In the genomic region with DNA sequence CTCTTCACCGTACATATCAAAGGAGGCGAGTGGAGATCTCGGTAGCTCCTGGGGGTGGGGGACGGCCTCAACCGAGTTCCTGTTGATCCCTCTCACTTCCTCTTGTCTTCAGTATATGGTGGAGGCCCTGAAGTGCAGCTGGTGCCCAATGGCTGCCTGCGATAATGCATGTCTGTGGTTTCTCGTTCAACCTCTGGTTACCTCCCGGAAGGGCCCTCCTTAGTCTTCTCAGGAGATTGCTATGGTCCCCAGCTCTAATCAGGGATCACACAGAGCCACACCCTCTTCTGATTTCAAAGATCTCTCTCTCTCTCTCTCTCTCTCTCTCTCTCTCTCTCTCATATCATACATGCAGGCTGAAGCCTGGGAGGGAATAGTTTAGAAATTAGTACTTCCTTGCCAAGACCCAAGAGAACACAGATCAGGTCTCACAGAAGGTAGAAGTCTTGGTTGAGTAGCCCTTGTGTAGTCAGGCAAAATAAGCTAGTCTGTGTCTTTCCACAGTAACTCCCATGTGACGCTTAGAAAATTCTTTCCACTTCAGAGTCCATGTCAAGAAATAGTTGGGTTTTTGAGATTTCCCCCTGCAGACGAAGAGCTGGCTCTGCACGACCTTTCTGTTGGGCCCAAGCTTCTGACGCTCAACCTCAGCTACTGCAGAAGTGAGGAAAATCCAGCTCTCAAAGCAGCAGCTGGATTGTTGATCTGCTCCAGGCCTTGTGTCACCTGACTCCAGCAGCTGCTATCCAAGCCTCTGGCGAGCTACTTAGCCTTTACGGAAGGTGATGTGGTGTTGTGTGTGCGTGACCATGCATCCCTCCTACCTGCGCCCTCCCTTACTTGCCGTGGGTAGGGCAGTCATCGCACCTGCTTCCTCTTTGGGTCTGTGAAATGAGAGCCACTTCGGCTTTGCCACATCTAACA, we compare ENCODE assay signal across 8 mouse cellular contexts. TPM values are rescaled to one million over a fixed set of nuclear protein-coding genes. Genes with fewer than 3 reads are reported as not detected.
DNase-seq lines count a peak whose midpoint lies in the region; TF ChIP-seq lines count a peak whose summit lies in the region.

No protein-coding gene starts in this region.

- H3K4me1 ChIP-seq in bone marrow, adult 2 months (ENCODE audit: control insufficient read depth, insufficient read depth, low read length) = peaks cover 8% of the 10 kb centered on the region
- peaks cover 15% of the 10 kb centered on the region; the same call in 1 of the 2 replicates for H3K4me1 ChIP-seq in forebrain, embryonic 10.5 days

- no peak for TF ChIP-seq POLR2A in bone marrow, adult 2 months (IDR thresholded peaks at IDR 0.05; ENCODE audit: borderline replicate concordance, control insufficient read depth, low read depth, low read length)

- H3K27ac ChIP-seq in gastrocnemius, adult 2 months = peak overlapping the region; percentile 87
- peak overlapping the region; percentile 95 for H3K27ac ChIP-seq in bone marrow, adult 2 months (ENCODE audit: control insufficient read depth, insufficient read depth, low read depth, low read length, poor library complexity)
- no peak overlapping the region for H3K27ac ChIP-seq in forebrain, embryonic 10.5 days

- no peaks in the 10 kb centered on the region for H3K9me3 ChIP-seq in forebrain, embryonic 10.5 days

- DNase-seq in gastrocnemius, adult 2 months = peak; percentile 35
- DNase-seq in gastrocnemius, postnatal 36 days = no peak
- peak; percentile 67 for DNase-seq in liver
- peak; percentile 50 for DNase-seq in spleen, adult 12 weeks (ENCODE audit: low spot score)
- DNase-seq in forebrain, embryonic 10.5 days (ENCODE audit: extremely low spot score, low spot score) = no peak
- no peak for DNase-seq in layer of hippocampus, postnatal 36 days
- no peak for DNase-seq in left cerebral cortex, postnatal 14 days (ENCODE audit: low spot score in 2 of 2)

- no peak for TF ChIP-seq CTCF in gastrocnemius, adult 2 months (IDR thresholded peaks at IDR 0.05)
- TF ChIP-seq CTCF in bone marrow, adult 2 months (IDR thresholded peaks at IDR 0.05; ENCODE audit: control insufficient read depth, insufficient read depth, low read length) = no peak

- no peaks in the 10 kb centered on the region for H3K27me3 ChIP-seq in forebrain, embryonic 10.5 days (ENCODE audit: poor library complexity, severe bottlenecking)

- intact Hi-C loops in gastrocnemius, adult 2 months (cut with DNase I) = no loop called here
- intact Hi-C loops in gastrocnemius, postnatal 36 days (cut with DNase I) = loop anchor here (5.0 kb wide), 2 partner anchors 76 to 121 kb away; no protein-coding TSS in a partner anchor
- intact Hi-C loops in left cerebral cortex, postnatal 14 days (cut with DNase I) = loop anchor here (10.0 kb wide), 1 partner anchor 88 kb away; a partner anchor contains a TSS

- no peaks in the 10 kb centered on the region for H3K36me3 ChIP-seq in forebrain, embryonic 10.5 days (replicated peaks)

- 10% methylated on average over 19 of the region's 19 CpGs for WGBS in bone marrow, adult 2 months
- 88% methylated on average over 19 of the region's 19 CpGs for WGBS in forebrain, embryonic 10.5 days

- H3K4me3 ChIP-seq in gastrocnemius, adult 2 months = peak overlapping the region; percentile 40
- H3K4me3 ChIP-seq in bone marrow, adult 2 months (replicated peaks; ENCODE audit: control insufficient read depth, low read depth, low read length) = peak overlapping the region; percentile 52
- no peak overlapping the region for H3K4me3 ChIP-seq in forebrain, embryonic 10.5 days

RNA-seq across cellular contexts. Expression of a gene that starts 22.1 kb away (rescaled TPM):
- not detected for total RNA-seq in gastrocnemius, adult 2 months (2021)
- total RNA-seq in gastrocnemius, postnatal 36 days (2021) = not detected
- not detected in 2 replicates for polyA plus RNA-seq in bone marrow, adult 2 months (2011; ENCODE audit: insufficient read depth, insufficient read length, low replicate concordance, missing spikeins)
- not detected in 2 replicates for polyA plus RNA-seq in forebrain, embryonic 10.5 days (2016; fragmentation: Nextera tagmentation; extraction: Ambion mirVana)
- total RNA-seq in layer of hippocampus, postnatal 36 days (2021) = not detected
- total RNA-seq in left cerebral cortex, postnatal 14 days (2021) = under 1 TPM in 1 of 2 experiments, not detected in 1; 0.35 TPM

RNA-seq across cellular contexts. Expression of a gene that starts 22.2 kb away (rescaled TPM):
- total RNA-seq in gastrocnemius, adult 2 months (2021) = not detected
- not detected for total RNA-seq in gastrocnemius, postnatal 36 days (2021)
- 1.7 and 3.4 TPM in 2 replicates for polyA plus RNA-seq in bone marrow, adult 2 months (2011; ENCODE audit: insufficient read depth, insufficient read length, low replicate concordance, missing spikeins)
- 0.16 and 0.41 TPM in 2 replicates for polyA plus RNA-seq in forebrain, embryonic 10.5 days (2016; fragmentation: Nextera tagmentation; extraction: Ambion mirVana)
- total RNA-seq in layer of hippocampus, postnatal 36 days (2021) = under 1 TPM; 0.83 to 1.00 TPM
- under 1 TPM; 0.74 to 0.83 TPM for total RNA-seq in left cerebral cortex, postnatal 14 days (2021)

RNA-seq across cellular contexts. Expression of a gene that starts 39.6 kb away (rescaled TPM):
- total RNA-seq in gastrocnemius, adult 2 months (2021) = under 1 TPM; 0.84 to 0.92 TPM
- under 1 TPM in 1 of 2 experiments, not detected in 1; 0.26 TPM for total RNA-seq in gastrocnemius, postnatal 36 days (2021)
- polyA plus RNA-seq in bone marrow, adult 2 months (2011; ENCODE audit: insufficient read depth, insufficient read length, low replicate concordance, missing spikeins) = 27.2 and 72.9 TPM in 2 replicates
- polyA plus RNA-seq in forebrain, embryonic 10.5 days (2016; fragmentation: Nextera tagmentation; extraction: Ambion mirVana) = 0.30 and 0.86 TPM in 2 replicates
- under 1 TPM; 0.56 to 0.90 TPM for total RNA-seq in layer of hippocampus, postnatal 36 days (2021)
- total RNA-seq in left cerebral cortex, postnatal 14 days (2021) = 1 to 10 TPM in 1 of 2 experiments, under 1 TPM in 1; 0.95 to 1.6 TPM

Comparison
In these comparisons a context has a peak if more than half of its experiments do, and no peak if none do; other contexts are left out.
1. DNase-seq: peak in gastrocnemius, adult 2 months (single experiment), liver (single experiment) and spleen, adult 12 weeks (single experiment); none in gastrocnemius, postnatal 36 days (0 of 2), forebrain, embryonic 10.5 days (single experiment), layer of hippocampus, postnatal 36 days (0 of 2) and left cerebral cortex, postnatal 14 days (0 of 2).